ENCODE assay signal across 10 mouse cellular contexts in the genomic region with DNA sequence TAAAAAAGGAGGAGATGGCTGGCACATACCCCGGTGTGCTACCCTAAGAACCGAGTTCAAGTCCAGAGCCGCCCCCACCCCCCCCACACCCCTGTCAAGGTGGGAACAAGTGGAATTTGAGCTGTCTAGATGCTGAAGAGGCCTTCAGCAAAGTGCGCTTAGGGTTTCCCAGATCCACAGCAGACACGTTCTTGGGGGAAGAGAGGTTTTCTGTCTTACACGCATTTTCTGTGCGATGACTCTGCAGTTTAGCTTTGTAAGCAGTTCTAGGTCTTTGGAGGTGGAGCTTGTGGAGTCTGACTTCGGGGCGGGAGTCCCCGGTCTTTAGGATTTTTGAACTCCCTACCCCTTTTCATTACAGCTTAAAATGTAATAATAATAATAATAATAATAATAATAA. TPM values are rescaled to one million over a fixed set of nuclear protein-coding genes. Genes with fewer than 3 reads are reported as not detected.
DNase-seq lines count a peak whose midpoint lies in the region; ATAC-seq and TF ChIP-seq lines count a peak whose summit lies in the region.
"Had no signal": no experiment of that assay in that cellular context is flagged by ENCODE, and none has a peak within 500 bp of the region (broad histone marks: within the 10 kb centered on the region; RNA-seq: fewer than 3 reads in every experiment).

Gene Acp7, minus strand, starts transcription at position 260 of the 400 bp plus-strand sequence.

- H3K27ac ChIP-seq in kidney, embryonic 15.5 days = no peak within 1 kb of the TSS
- no peak within 1 kb of the TSS for H3K27ac ChIP-seq in cortical plate, adult 2 months (ENCODE audit: insufficient read depth, low read length)
- H3K27ac ChIP-seq in hindbrain, embryonic 13.5 days = no peak within 1 kb of the TSS
- H3K27ac ChIP-seq in midbrain, embryonic 14.5 days (replicated peaks; ENCODE audit: low read depth, low read length) = no peak within 1 kb of the TSS

- 20% methylated on average over 10 of the region's 10 CpGs for WGBS in kidney, embryonic 15.5 days
- WGBS in hindbrain, embryonic 13.5 days = 33% methylated on average over 10 of the region's 10 CpGs
- 34% methylated on average over 10 of the region's 10 CpGs for WGBS in midbrain, embryonic 14.5 days

- no peak within 1 kb of the TSS for H3K9ac ChIP-seq in kidney, embryonic 15.5 days
- H3K9ac ChIP-seq in hindbrain, embryonic 13.5 days = peak within 1 kb of the TSS; percentile 60
- no peak within 1 kb of the TSS for H3K9ac ChIP-seq in midbrain, embryonic 14.5 days (replicated peaks; ENCODE audit: low read length)

- TF ChIP-seq POLR2A in cortical plate, adult 2 months (IDR thresholded peaks at IDR 0.05; ENCODE audit: extremely low read depth, insufficient read depth, low read length) = no peak

- no peaks in the 10 kb centered on the region for H3K36me3 ChIP-seq in kidney, embryonic 15.5 days
- no peaks in the 10 kb centered on the region for H3K36me3 ChIP-seq in hindbrain, embryonic 13.5 days
- H3K36me3 ChIP-seq in midbrain, embryonic 14.5 days (ENCODE audit: control insufficient read depth, insufficient read depth, low read length) = no peaks in the 10 kb centered on the region

- ATAC-seq in kidney, embryonic 15.5 days (replicated peaks; ENCODE audit: low FRiP score) = no peak
- no peak for ATAC-seq in hindbrain, embryonic 13.5 days (ENCODE audit: low FRiP score)
- no peak for ATAC-seq in midbrain, embryonic 14.5 days (ENCODE audit: low FRiP score, low TSS enrichment)

- peaks cover 45% of the 10 kb centered on the region for H3K27me3 ChIP-seq in kidney, embryonic 15.5 days
- H3K27me3 ChIP-seq in hindbrain, embryonic 13.5 days = peaks cover 48% of the 10 kb centered on the region
- peaks cover 24% of the 10 kb centered on the region for H3K27me3 ChIP-seq in midbrain, embryonic 14.5 days (ENCODE audit: control insufficient read depth, insufficient read depth, low read length)

- no peak for DNase-seq in kidney, postnatal 4 days
- no peak for DNase-seq in midbrain, embryonic 14.5 days
- no peak for DNase-seq in adrenal gland, adult (ENCODE audit: inconsistent age in 2 of 2, low spot score in 1 of 2)
- DNase-seq in frontal cortex, postnatal 36 days (ENCODE audit: low spot score in 2 of 2) = no peak
- no peak for DNase-seq in cerebellum, postnatal 36 days
- DNase-seq: cerebellum, postnatal 25 days; heart, adult 18-20 months had no signal

- no peaks in the 10 kb centered on the region for H3K9me3 ChIP-seq in kidney, embryonic 15.5 days (replicated peaks)
- H3K9me3 ChIP-seq in hindbrain, embryonic 13.5 days = no peaks in the 10 kb centered on the region
- H3K9me3 ChIP-seq in midbrain, embryonic 14.5 days (ENCODE audit: control insufficient read depth, low read length) = no peaks in the 10 kb centered on the region

- peak within 1 kb of the TSS; percentile 57 for H3K4me2 ChIP-seq in kidney, embryonic 15.5 days
- peak within 1 kb of the TSS; percentile 55 for H3K4me2 ChIP-seq in hindbrain, embryonic 13.5 days
- H3K4me2 ChIP-seq in midbrain, embryonic 14.5 days (ENCODE audit: low read length) = peak within 1 kb of the TSS; percentile 46

- peak within 1 kb of the TSS; percentile 31 for H3K4me3 ChIP-seq in kidney, embryonic 15.5 days (replicated peaks)
- peak within 1 kb of the TSS; percentile 15; the same call in 1 of the 2 replicates for H3K4me3 ChIP-seq in cortical plate, adult 2 months (ENCODE audit: insufficient read depth, low read length)
- H3K4me3 ChIP-seq in hindbrain, embryonic 13.5 days = peak within 1 kb of the TSS; percentile 35
- peak within 1 kb of the TSS; percentile 25 for H3K4me3 ChIP-seq in midbrain, embryonic 14.5 days (replicated peaks; ENCODE audit: low read depth, low read length)

- TF ChIP-seq CTCF in cortical plate, adult 2 months (IDR thresholded peaks at IDR 0.05; ENCODE audit: extremely low read depth, insufficient read depth, low read length) = no peak

- peaks cover 11% of the 10 kb centered on the region for H3K4me1 ChIP-seq in kidney, embryonic 15.5 days
- no peaks in the 10 kb centered on the region for H3K4me1 ChIP-seq in cortical plate, adult 2 months (ENCODE audit: control insufficient read depth, insufficient read depth, low read length)
- peaks cover 18% of the 10 kb centered on the region for H3K4me1 ChIP-seq in hindbrain, embryonic 13.5 days (replicated peaks)
- peaks cover 6% of the 10 kb centered on the region; the same call in 1 of the 2 replicates for H3K4me1 ChIP-seq in midbrain, embryonic 14.5 days (ENCODE audit: control insufficient read depth, insufficient read depth, low read length)

RNA-seq across cellular contexts. Expression of gene Acp7, which starts in this region (rescaled TPM):
- not detected in 2 replicates for polyA plus RNA-seq in kidney, embryonic 15.5 days (2015; fragmentation: Nextera tagmentation; extraction: Ambion mirVana)
- polyA plus RNA-seq in cortical plate, adult 2 months (2012; rRNA removed) = 0.89 and 1.3 TPM in 2 replicates
- not detected in 2 replicates for polyA plus RNA-seq in hindbrain, embryonic 13.5 days (2015; fragmentation: Nextera tagmentation; extraction: Ambion mirVana)
- polyA plus RNA-seq in midbrain, embryonic 14.5 days (2014; fragmentation: Nextera tagmentation; extraction: Ambion mirVana) = not detected in 2 replicates
